Comparison of ENCODE assay signal across 10 mouse cellular contexts in the genomic region with DNA sequence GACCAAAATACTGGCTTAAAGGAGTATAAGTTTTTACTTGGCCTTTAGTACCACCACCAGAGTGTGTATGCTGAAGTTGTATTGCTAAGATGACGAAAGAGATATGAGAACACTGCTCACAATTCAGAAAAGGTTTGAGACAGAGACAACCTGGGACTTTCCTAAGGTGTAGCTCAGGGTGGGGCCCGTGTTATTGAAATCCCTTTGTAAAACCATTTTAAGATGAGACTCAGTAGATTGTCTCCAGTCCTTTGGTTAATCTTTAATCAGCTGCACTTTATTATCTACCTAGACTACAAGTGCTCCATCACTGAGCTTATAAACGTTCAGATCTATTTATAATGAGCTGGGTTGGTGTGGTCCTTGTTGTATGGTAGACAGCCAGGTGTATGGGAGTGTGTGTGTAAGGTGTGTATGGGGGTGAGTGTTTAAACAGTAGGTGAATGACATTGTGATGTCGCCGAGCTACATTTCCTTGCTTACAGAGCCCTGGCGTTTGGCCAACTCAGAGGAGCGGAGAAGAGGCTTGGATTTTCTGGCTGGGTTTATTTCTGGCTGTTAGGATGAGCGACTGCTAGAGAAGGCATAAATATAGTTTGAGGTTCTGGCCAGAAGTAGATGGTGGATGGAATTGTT. TPM values are rescaled to one million over a fixed set of nuclear protein-coding genes. Genes with fewer than 3 reads are reported as not detected.
A peak's percentile ranks its signal among the peaks of the same experiment; 100 is the strongest.
DNase-seq lines count a peak whose midpoint lies in the region; ATAC-seq and TF ChIP-seq lines count a peak whose summit lies in the region.
"Had no signal": no experiment of that assay in that cellular context is flagged by ENCODE, and none has a peak within 500 bp of the region (broad histone marks: within the 10 kb centered on the region; RNA-seq: fewer than 3 reads in every experiment).

No protein-coding gene starts in this region.

- H3K36me3 ChIP-seq in heart, adult 2 months (ENCODE audit: control insufficient read depth, insufficient read depth, low read length) = peaks cover 30% of the 10 kb centered on the region
- no peaks in the 10 kb centered on the region for H3K36me3 ChIP-seq in heart, embryonic 10.5 days
- no peaks in the 10 kb centered on the region for H3K36me3 ChIP-seq in intestine, postnatal 0 days (ENCODE audit: control insufficient read depth, insufficient read depth)
- H3K36me3 ChIP-seq in stomach, postnatal 0 days (ENCODE audit: control insufficient read depth, insufficient read depth, low read length) = no peaks in the 10 kb centered on the region
- H3K36me3 ChIP-seq: forebrain, embryonic 10.5 days; liver, embryonic 13.5 days had no signal

- peaks cover 29% of the 10 kb centered on the region for H3K4me1 ChIP-seq in heart, adult 2 months (ENCODE audit: control insufficient read depth, insufficient read depth, low read length)
- H3K4me1 ChIP-seq in heart, embryonic 10.5 days = peaks cover 22% of the 10 kb centered on the region; the same call in 1 of the 2 replicates
- peaks cover 32% of the 10 kb centered on the region for H3K4me1 ChIP-seq in intestine, postnatal 0 days (replicated peaks; ENCODE audit: control insufficient read depth, insufficient read depth, low read length)
- 0 out of 2 replicates have a peak, but pooled peaks cover 3% of the 10 kb centered on the region for H3K4me1 ChIP-seq in stomach, postnatal 0 days (replicated peaks; ENCODE audit: control insufficient read depth, insufficient read depth)

- no peaks in the 10 kb centered on the region for H3K9me3 ChIP-seq in heart, embryonic 10.5 days
- no peaks in the 10 kb centered on the region for H3K9me3 ChIP-seq in intestine, postnatal 0 days (ENCODE audit: control insufficient read depth)
- H3K9me3 ChIP-seq in stomach, postnatal 0 days (ENCODE audit: control insufficient read depth, low read length) = no peaks in the 10 kb centered on the region
- H3K9me3 ChIP-seq: forebrain, embryonic 10.5 days; liver, embryonic 13.5 days had no signal

- no peak for TF ChIP-seq POLR2A in heart, adult 2 months (IDR thresholded peaks at IDR 0.05; ENCODE audit: insufficient read depth, low read depth, low read length)

- ATAC-seq in intestine, postnatal 0 days = peak; percentile 29; the same call in 1 of the 2 replicates
- ATAC-seq in stomach, postnatal 0 days (ENCODE audit: low FRiP score, low TSS enrichment) = no peak; the same call in 1 of the 2 replicates

- TF ChIP-seq EP300 in heart, adult 2 months (IDR thresholded peaks at IDR 0.05; ENCODE audit: insufficient read depth, low read depth, low read length) = no peak
- no peak for TF ChIP-seq EP300 in stomach, postnatal 0 days (optimal IDR thresholded peaks at IDR 0.05)

- no peak overlapping the region for H3K9ac ChIP-seq in heart, adult 2 months (ENCODE audit: low read depth, low read length)
- H3K9ac ChIP-seq in intestine, postnatal 0 days (ENCODE audit: low read depth, low read length) = no peak overlapping the region
- H3K9ac ChIP-seq in stomach, postnatal 0 days (ENCODE audit: low read length) = no peak overlapping the region
- H3K9ac ChIP-seq: liver, embryonic 13.5 days had no signal

- H3K27me3 ChIP-seq in heart, adult 2 months (ENCODE audit: control insufficient read depth, insufficient read depth, low read length) = no peaks in the 10 kb centered on the region
- H3K27me3 ChIP-seq in heart, embryonic 10.5 days (ENCODE audit: insufficient read depth, poor library complexity, severe bottlenecking) = no peaks in the 10 kb centered on the region
- no peaks in the 10 kb centered on the region for H3K27me3 ChIP-seq in intestine, postnatal 0 days (replicated peaks; ENCODE audit: control insufficient read depth, insufficient read depth, low read length)
- no peaks in the 10 kb centered on the region for H3K27me3 ChIP-seq in stomach, postnatal 0 days (ENCODE audit: control insufficient read depth, insufficient read depth, low read length)
- H3K27me3 ChIP-seq: liver, embryonic 13.5 days had no signal

- TF ChIP-seq CTCF in heart, adult 2 months (IDR thresholded peaks at IDR 0.05) = no peak
- TF ChIP-seq CTCF in intestine, postnatal 0 days (IDR thresholded peaks at IDR 0.05; ENCODE audit: low read depth) = no peak
- TF ChIP-seq CTCF in stomach, postnatal 0 days (IDR thresholded peaks at IDR 0.05; ENCODE audit: low read depth) = no peak

- WGBS in heart, adult 2 months = 29% methylated on average over 8 of the region's 8 CpGs
- 71% methylated on average over 8 of the region's 8 CpGs for WGBS in heart, embryonic 10.5 days
- WGBS in intestine, postnatal 0 days = 12% methylated on average over 8 of the region's 8 CpGs
- WGBS in stomach, postnatal 0 days = 23% methylated on average over 8 of the region's 8 CpGs

- intact Hi-C loops in heart, adult 2 months (cut with DNase I) = no loop called here

- H3K4me3 ChIP-seq in heart, adult 2 months = no peak overlapping the region
- H3K4me3 ChIP-seq in heart, embryonic 10.5 days = no peak overlapping the region
- peak overlapping the region; percentile 12; the same call in 1 of the 2 replicates for H3K4me3 ChIP-seq in intestine, postnatal 0 days (ENCODE audit: low read depth, low read length)
- H3K4me3 ChIP-seq in stomach, postnatal 0 days (ENCODE audit: low read depth, low read length) = no peak overlapping the region
- H3K4me3 ChIP-seq: forebrain, embryonic 10.5 days; liver, embryonic 13.5 days had no signal

- DNase-seq in heart, adult 2 months = peak in 1 of 2 experiments; percentile 60
- no peak for DNase-seq in heart, embryonic 10.5 days (ENCODE audit: low spot score)
- DNase-seq in right cerebral cortex, postnatal 10 days (ENCODE audit: low spot score in 2 of 2) = peak; percentile 65 to 70
- no peak for DNase-seq in right cerebral cortex, postnatal 25 days
- DNase-seq in stomach, postnatal 0 days (ENCODE audit: low spot score) = peak; percentile 62
- DNase-seq in Muller cell, postnatal 12 days (ENCODE audit: inconsistent ontology term) = no peak
- DNase-seq: liver, embryonic 13.5 days had no signal

- peak overlapping the region; percentile 38 for H3K4me2 ChIP-seq in intestine, postnatal 0 days (replicated peaks; ENCODE audit: low read depth)
- no peak overlapping the region for H3K4me2 ChIP-seq in stomach, postnatal 0 days (replicated peaks; ENCODE audit: low read depth)
- H3K4me2 ChIP-seq: liver, embryonic 13.5 days had no signal

- peaks cover 13% of the 10 kb centered on the region for H3K79me2 ChIP-seq in heart, adult 2 months (replicated peaks; ENCODE audit: control insufficient read depth, insufficient read depth, low read length)

- H3K27ac ChIP-seq in heart, adult 2 months = peak overlapping the region; percentile 15
- H3K27ac ChIP-seq in heart, embryonic 10.5 days = no peak overlapping the region
- H3K27ac ChIP-seq in intestine, postnatal 0 days (ENCODE audit: low read depth, low read length) = no peak overlapping the region
- H3K27ac ChIP-seq in stomach, postnatal 0 days (replicated peaks) = no peak overlapping the region
- H3K27ac ChIP-seq: forebrain, embryonic 10.5 days; liver, embryonic 13.5 days had no signal

RNA-seq across cellular contexts. Expression of a gene that starts 21.1 kb away (rescaled TPM):
- total RNA-seq in heart, adult 2 months (2021) = 10 to 100 TPM; 50.6 to 55.4 TPM
- polyA plus RNA-seq in heart, adult 2 months (2012; rRNA removed) = 28.2 and 42.9 TPM in 2 replicates
- 2.0 and 3.6 TPM in 2 replicates for polyA plus RNA-seq in heart, embryonic 10.5 days (2016; fragmentation: Nextera tagmentation; extraction: Ambion mirVana)
- polyA plus RNA-seq in intestine, postnatal 0 days (2015; fragmentation: Nextera tagmentation; extraction: Ambion mirVana) = 7.7 and 9.0 TPM in 2 replicates
- polyA plus RNA-seq in stomach, postnatal 0 days (2015; fragmentation: Nextera tagmentation; extraction: Ambion mirVana) = 4.3 and 5.1 TPM in 2 replicates
- total RNA-seq: MEL had no signal

Comparison
In these comparisons a context has a peak if more than half of its experiments do, and no peak if none do; other contexts are left out.
1. DNase-seq: peak in right cerebral cortex, postnatal 10 days (2 of 2) and stomach, postnatal 0 days (single experiment); none in heart, embryonic 10.5 days (single experiment), right cerebral cortex, postnatal 25 days (single experiment) and Muller cell, postnatal 12 days (single experiment).